Mouse (Mus musculus) adipocyte (in vitro differentiated cells): Measurements from ENCODE around the gene Maob.

Source experiments
- DNase-seq: peaks from one replicate; pipeline ENCODE4 v3.0.0-alpha.2; 2016; ENCODE audit warnings: low spot score

The Maob gene

DNA sequence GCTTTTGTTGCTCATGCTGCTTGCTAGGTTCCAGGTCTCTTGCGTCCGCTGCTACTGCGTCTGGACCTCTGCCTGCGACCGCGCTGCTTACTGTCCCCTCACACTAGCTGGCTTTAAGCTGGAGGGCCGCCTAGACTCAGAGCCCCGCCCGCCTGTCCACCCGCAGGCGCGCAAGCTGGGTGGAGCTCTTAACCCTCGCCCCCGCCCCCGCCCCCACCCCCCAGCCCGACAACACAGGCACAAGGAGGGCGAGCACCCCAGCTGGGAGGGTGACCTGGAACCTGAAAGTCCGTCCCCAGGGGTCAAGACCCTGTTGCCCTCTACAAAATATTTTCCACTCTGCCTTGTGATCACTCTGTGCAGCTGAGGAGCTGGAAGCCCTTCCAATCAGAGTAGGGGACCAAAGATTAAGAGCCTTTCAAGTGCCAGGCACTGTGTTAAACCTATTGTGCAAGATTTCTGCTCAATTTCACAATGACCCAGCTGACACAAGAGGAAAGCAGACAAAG, at the start of gene Maob:
Gene Maob, minus strand, starts transcription at position 106 of the 509 bp plus-strand sequence.
- peak; percentile 7 for DNase-seq

GRCm38 (mm10) chrX:16860244-16860643, 43.1 kb upstream of the Maob start:
- DNase-seq = peak; percentile 38

DNA sequence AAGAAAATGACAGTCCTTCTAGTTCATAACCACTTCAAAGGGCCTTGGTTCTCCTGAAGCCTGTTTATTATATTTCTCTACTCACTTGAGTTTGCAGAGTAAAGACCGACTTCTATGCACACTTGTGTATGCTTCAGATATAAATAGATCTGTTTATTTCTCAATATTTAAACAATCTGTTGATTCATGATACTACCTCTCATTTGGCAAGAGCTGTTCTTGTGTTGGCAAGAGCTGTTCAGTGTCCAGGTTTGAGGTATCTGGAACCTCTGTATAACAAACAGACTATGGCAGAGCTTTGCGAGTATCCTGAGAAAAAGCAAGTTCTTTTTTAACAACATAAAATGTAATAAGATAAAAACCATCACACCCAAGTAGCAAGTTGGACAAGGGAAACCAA, 28.9 kb upstream of the Maob start:
- DNase-seq = no peak

- no peak for DNase-seq
Observed at GRCm38 (mm10) chrX:16841443-16841842, 24.3 kb upstream of the Maob start.

DNA sequence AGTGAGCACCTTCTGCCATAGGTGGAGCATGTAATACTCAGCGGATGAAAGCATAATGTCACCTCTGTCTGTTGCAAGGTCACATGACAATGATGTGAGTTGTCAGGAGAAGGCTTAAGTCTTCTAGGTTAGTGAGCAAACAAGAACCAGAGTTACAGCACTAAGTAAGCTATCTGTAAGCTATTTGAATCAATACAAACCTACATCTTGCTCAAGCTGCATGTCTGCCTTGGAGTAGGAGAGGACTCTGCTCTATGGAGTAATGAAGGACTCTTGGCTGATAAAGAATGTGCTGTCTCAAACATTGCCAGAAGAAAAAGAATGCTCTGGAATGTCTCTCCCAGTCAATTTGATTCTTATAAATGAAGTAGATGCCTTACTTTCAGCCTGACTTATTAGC, 20.1 kb upstream of the Maob start:
- no peak for DNase-seq

- DNase-seq = no peak
Observed at GRCm38 (mm10) chrX:16836488-16837082, 19.4 kb upstream of the Maob start.

DNA sequence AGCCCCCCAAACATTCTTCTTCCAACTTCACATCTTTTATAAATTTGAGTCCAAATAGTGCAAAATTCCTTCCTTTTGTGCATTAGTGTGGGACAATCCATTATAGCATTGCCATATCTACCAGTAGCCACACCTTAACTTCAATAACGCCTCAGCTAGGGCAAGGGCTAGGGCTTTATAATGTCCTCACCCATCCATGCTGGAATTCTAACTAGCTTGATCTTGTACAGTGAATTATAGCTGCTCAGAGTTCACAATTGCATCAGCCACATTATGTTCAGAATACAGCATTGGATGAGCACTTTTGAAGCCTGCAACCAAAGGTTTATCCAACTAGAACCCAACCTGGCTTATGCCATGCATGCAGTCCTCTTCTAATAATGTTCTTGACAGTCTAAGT, 8.9 kb upstream of the Maob start:
- no peak for DNase-seq

DNA sequence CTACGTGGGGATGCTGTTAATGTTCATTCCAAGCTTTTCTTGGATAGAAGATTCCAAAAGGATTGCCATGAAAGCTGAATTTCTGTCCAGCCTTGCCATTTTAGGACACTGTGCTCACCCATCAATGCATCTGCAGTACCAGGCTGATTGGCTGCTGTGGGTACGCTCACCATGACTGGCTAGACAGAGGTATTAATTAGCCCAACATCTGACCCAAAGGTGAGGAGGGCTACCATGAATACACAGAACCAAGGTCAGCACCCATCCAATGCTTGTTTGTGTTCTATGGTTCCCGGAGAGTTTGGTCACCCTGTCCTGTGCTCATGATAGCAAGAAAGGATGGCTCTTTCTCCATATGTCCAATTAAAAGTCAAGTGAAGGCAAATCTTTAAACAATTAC, 1.2 kb downstream of the Maob start:
- DNase-seq = no peak

GRCm38 (mm10) chrX:16812080-16812479, 5.1 kb downstream of the Maob start:
- DNase-seq = no peak

GRCm38 (mm10) chrX:16767453-16767852, 49.7 kb downstream of the Maob start:
- DNase-seq = no peak

GRCm38 (mm10) chrX:16766156-16766555, 51.0 kb downstream of the Maob start:
- peak; percentile 50 for DNase-seq

- DNase-seq = no peak
Observed at GRCm38 (mm10) chrX:16761430-16761829, 55.7 kb downstream of the Maob start.

DNA sequence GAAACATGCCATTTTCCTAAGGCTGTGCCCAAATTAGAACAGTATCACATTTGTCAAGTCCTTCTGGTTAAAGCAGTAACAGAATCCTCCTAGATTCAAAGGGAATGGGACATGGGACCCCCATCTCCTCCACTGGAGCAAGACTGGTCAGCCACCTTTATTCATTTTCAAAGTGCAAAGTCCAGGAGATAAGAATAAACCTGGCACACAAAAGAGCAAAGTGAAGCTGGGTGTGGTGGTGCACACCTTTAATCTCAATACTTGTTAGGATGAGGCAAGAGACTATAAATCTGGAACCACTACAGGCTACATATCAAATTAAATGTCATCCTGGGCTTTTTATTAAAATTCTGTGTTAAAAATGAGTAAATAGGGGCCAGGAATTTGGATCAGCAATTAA, 62.4 kb downstream of the Maob start:
- no peak for DNase-seq

- no peak for DNase-seq
Observed at GRCm38 (mm10) chrX:16748932-16749331, 68.2 kb downstream of the Maob start.

GRCm38 (mm10) chrX:16714033-16714432, 103.1 kb downstream of the Maob start:
- DNase-seq = peak; percentile 18

DNA sequence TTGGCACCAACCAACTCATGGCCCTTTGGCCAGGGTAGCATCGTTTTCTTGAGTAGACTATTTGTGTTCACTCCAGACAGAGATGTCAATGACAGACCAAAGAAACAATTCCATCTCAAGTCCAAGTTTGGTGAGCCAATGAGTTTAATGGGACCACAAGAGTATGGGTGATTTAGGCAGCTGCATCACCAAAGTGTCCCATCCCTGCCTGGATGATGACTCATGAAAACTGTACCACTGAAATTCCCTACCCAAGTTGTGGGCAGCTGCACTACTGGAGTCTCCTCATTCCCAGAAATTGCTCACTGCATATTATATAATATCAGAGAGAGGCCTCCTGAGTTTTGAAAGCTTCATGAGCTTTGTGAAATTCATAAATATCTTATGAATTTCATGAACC, 111.1 kb downstream of the Maob start:
- DNase-seq = no peak
